Mouse (Mus musculus): ENCODE data around the gene Zfp384. TPM values are rescaled to one million over a fixed set of nuclear protein-coding genes. Genes with fewer than 3 reads are reported as not detected.

Gene Zfp384
- polyA plus RNA-seq, 1 experiment from 2014 or later = 16.7 TPM

GRCm38 (mm10) chr6:125031604-125032003 lies 22.7 kb downstream of the Zfp384 start:
- Histone ChIP-seq H3K27me3 (no peaks in the 10 kb centered on the region), H3K9me3 (no peaks in the 10 kb centered on the region), H3K36me3 (replicated peaks) (peaks cover 54% of the 10 kb centered on the region), H3K27ac (no peak overlapping the region), H3K9ac (no peak overlapping the region), H3K4me1 (no peaks in the 10 kb centered on the region), H3K4me3 (replicated peaks) (no peak overlapping the region), H3K4me2 (no peak overlapping the region)
- no peak for ATAC-seq (ENCODE audit: low FRiP score)
- WGBS = 87% methylated on average over 16 of the region's 16 CpGs

GRCm38 (mm10) chr6:125038666-125039065 lies 29.7 kb downstream of the Zfp384 start:
- no peak for ATAC-seq (ENCODE audit: low FRiP score)
- no peak overlapping the region for H3K9ac ChIP-seq
- 0 out of 2 replicates have a peak overlapping the region, but pooled peaks have one; percentile 65 for H3K27ac ChIP-seq
- H3K9me3 ChIP-seq = no peaks in the 10 kb centered on the region
- peaks cover 14% of the 10 kb centered on the region for H3K4me1 ChIP-seq
- H3K4me3 ChIP-seq (replicated peaks) = peak overlapping the region; percentile 72; the same call in 1 of the 2 replicates
- WGBS = 94% methylated on average over 4 of the region's 4 CpGs
- peaks cover 45% of the 10 kb centered on the region for H3K36me3 ChIP-seq (replicated peaks)
- no peaks in the 10 kb centered on the region for H3K27me3 ChIP-seq
- peak overlapping the region; percentile 54 for H3K4me2 ChIP-seq

GRCm38 (mm10) chr6:125039131-125039530 lies 30.2 kb downstream of the Zfp384 start:
- 4% methylated on average over 8 of the region's 8 CpGs for WGBS
- Histone ChIP-seq H3K4me3 (replicated peaks) (peak overlapping the region; percentile 72), H3K9ac (peak overlapping the region; percentile 30; the same call in 1 of the 2 replicates), H3K27ac (peak overlapping the region; percentile 65), H3K9me3 (no peaks in the 10 kb centered on the region), H3K36me3 (replicated peaks) (peaks cover 45% of the 10 kb centered on the region), H3K4me1 (peaks cover 14% of the 10 kb centered on the region), H3K4me2 (peak overlapping the region; percentile 54), H3K27me3 (no peaks in the 10 kb centered on the region)
- ATAC-seq (ENCODE audit: low FRiP score) = peak; percentile 27

- Histone ChIP-seq H3K9ac (peak within 1 kb of the TSS; percentile 69), H3K4me1 (peaks cover 14% of the 10 kb centered on the region), H3K27me3 (no peaks in the 10 kb centered on the region), H3K4me2 (peak within 1 kb of the TSS; percentile 61), H3K36me3 (replicated peaks) (peaks cover 48% of the 10 kb centered on the region), H3K27ac (peak within 1 kb of the TSS; percentile 65), H3K9me3 (no peaks in the 10 kb centered on the region), H3K4me3 (replicated peaks) (peak within 1 kb of the TSS; percentile 72)
- peak; percentile 96 for ATAC-seq (ENCODE audit: low FRiP score)
- whole genome bisulfite sequencing = under 1% methylated on average over 26 of the region's 26 CpGs
Observed at GRCm38 (mm10) chr6:125039533-125040153, 30.7 kb downstream of the Zfp384 start, which contains the start of gene Ing4. Ing4 (plus strand) TSS chr6:125039760.

GRCm38 (mm10) chr6:125040221-125040620 lies 31.3 kb downstream of the Zfp384 start:
- 16% methylated on average over 7 of the region's 7 CpGs for WGBS
- Histone ChIP-seq H3K27me3 (no peaks in the 10 kb centered on the region), H3K4me2 (peak overlapping the region; percentile 61), H3K27ac (peak overlapping the region; percentile 51; the same call in 1 of the 2 replicates), H3K36me3 (replicated peaks) (peaks cover 48% of the 10 kb centered on the region), H3K9ac (peak overlapping the region; percentile 69), H3K9me3 (no peaks in the 10 kb centered on the region), H3K4me1 (peaks cover 14% of the 10 kb centered on the region), H3K4me3 (replicated peaks) (peak overlapping the region; percentile 72)
- no peak for ATAC-seq (ENCODE audit: low FRiP score)

GRCm38 (mm10) chr6:125041047-125041446 lies 32.1 kb downstream of the Zfp384 start:
- WGBS = 92% methylated on average over 7 of the region's 7 CpGs
- Histone ChIP-seq H3K36me3 (replicated peaks) (peaks cover 47% of the 10 kb centered on the region), H3K27me3 (no peaks in the 10 kb centered on the region), H3K27ac (no peak overlapping the region), H3K4me3 (replicated peaks) (no peak overlapping the region), H3K9ac (no peak overlapping the region), H3K4me2 (peak overlapping the region; percentile 61; the same call in 1 of the 2 replicates), H3K9me3 (no peaks in the 10 kb centered on the region), H3K4me1 (peaks cover 14% of the 10 kb centered on the region)
- ATAC-seq (ENCODE audit: low FRiP score) = no peak

- no peak overlapping the region for H3K4me2 ChIP-seq
- no peaks in the 10 kb centered on the region for H3K9me3 ChIP-seq
- H3K27ac ChIP-seq = no peak overlapping the region
- no peak overlapping the region for H3K4me3 ChIP-seq (replicated peaks)
- no peak overlapping the region for H3K9ac ChIP-seq
- peaks cover 14% of the 10 kb centered on the region for H3K4me1 ChIP-seq
- WGBS = 95% methylated on average over 7 of the region's 7 CpGs
- peaks cover 43% of the 10 kb centered on the region for H3K36me3 ChIP-seq (replicated peaks)
- no peak for ATAC-seq (ENCODE audit: low FRiP score)
- H3K27me3 ChIP-seq = no peaks in the 10 kb centered on the region
Observed at GRCm38 (mm10) chr6:125042081-125042480, 33.1 kb downstream of the Zfp384 start.

- peak; percentile 51; the same call in 1 of the 2 replicates for ATAC-seq (ENCODE audit: low FRiP score)
- H3K4me1 ChIP-seq = no peaks in the 10 kb centered on the region
- H3K27me3 ChIP-seq = no peaks in the 10 kb centered on the region
- H3K27ac ChIP-seq = no peak overlapping the region
- H3K36me3 ChIP-seq (replicated peaks) = peaks cover 75% of the 10 kb centered on the region
- no peak overlapping the region for H3K9ac ChIP-seq
- no peak overlapping the region for H3K4me2 ChIP-seq
- no peak overlapping the region for H3K4me3 ChIP-seq (replicated peaks)
- no peaks in the 10 kb centered on the region for H3K9me3 ChIP-seq
- 40% methylated on average over 5 of the region's 5 CpGs for WGBS
Observed at GRCm38 (mm10) chr6:125046691-125047090, 37.7 kb downstream of the Zfp384 start.

- no peak within 1 kb of the TSS for H3K4me3 ChIP-seq (replicated peaks)
- no peak within 1 kb of the TSS for H3K27ac ChIP-seq
- H3K9ac ChIP-seq = no peak within 1 kb of the TSS
- 28% methylated on average over 20 of the region's 20 CpGs for WGBS
- H3K4me1 ChIP-seq = no peaks in the 10 kb centered on the region
- H3K9me3 ChIP-seq = no peaks in the 10 kb centered on the region
- peaks cover 88% of the 10 kb centered on the region for H3K36me3 ChIP-seq (replicated peaks)
- no peak within 1 kb of the TSS for H3K4me2 ChIP-seq
- ATAC-seq (ENCODE audit: low FRiP score) = no peak
- H3K27me3 ChIP-seq = no peaks in the 10 kb centered on the region
Observed at GRCm38 (mm10) chr6:125049678-125050077, 40.7 kb downstream of the Zfp384 start, which contains the start of gene Acrbp. Acrbp (plus strand) TSS chr6:125049689.

- H3K4me2 ChIP-seq = no peak overlapping the region
- H3K27ac ChIP-seq = no peak overlapping the region
- H3K4me3 ChIP-seq (replicated peaks) = no peak overlapping the region
- peaks cover 79% of the 10 kb centered on the region for H3K36me3 ChIP-seq (replicated peaks)
- H3K9ac ChIP-seq = no peak overlapping the region
- WGBS = 71% methylated on average over 5 of the region's 5 CpGs
- H3K27me3 ChIP-seq = no peaks in the 10 kb centered on the region
- H3K9me3 ChIP-seq = no peaks in the 10 kb centered on the region
- ATAC-seq (ENCODE audit: low FRiP score) = no peak
- H3K4me1 ChIP-seq = no peaks in the 10 kb centered on the region
Observed at GRCm38 (mm10) chr6:125051237-125051636, 42.3 kb downstream of the Zfp384 start.

- ATAC-seq (ENCODE audit: low FRiP score) = no peak
- WGBS = 48% methylated on average over 6 of the region's 6 CpGs
Observed at GRCm38 (mm10) chr6:125061493-125061892, 52.5 kb downstream of the Zfp384 start.

GRCm38 (mm10) chr6:125062511-125062910 lies 53.6 kb downstream of the Zfp384 start:
- H3K9ac ChIP-seq = no peak overlapping the region
- peaks cover 10% of the 10 kb centered on the region; the same call in 1 of the 2 replicates for H3K4me1 ChIP-seq
- H3K36me3 ChIP-seq (replicated peaks) = no peaks in the 10 kb centered on the region
- 0 out of 2 replicates have a peak, but pooled peaks cover under 1% of the 10 kb centered on the region for H3K27me3 ChIP-seq
- 84% methylated on average over 5 of the region's 5 CpGs for WGBS
- no peak overlapping the region for H3K27ac ChIP-seq
- H3K4me3 ChIP-seq (replicated peaks) = no peak overlapping the region
- no peaks in the 10 kb centered on the region for H3K9me3 ChIP-seq
- no peak for ATAC-seq (ENCODE audit: low FRiP score)
- H3K4me2 ChIP-seq = no peak overlapping the region

More at GRCm38 (mm10) chr6:125061493-125061892, 52.5 kb downstream of the Zfp384 start:
- Histone ChIP-seq H3K9me3 (no peaks in the 10 kb centered on the region), H3K4me3 (replicated peaks) (no peak overlapping the region), H3K4me1 (peaks cover 10% of the 10 kb centered on the region; the same call in 1 of the 2 replicates), H3K27ac (0 out of 2 replicates have a peak overlapping the region, but pooled peaks have one; percentile 25), H3K9ac (no peak overlapping the region), H3K27me3 (no peaks in the 10 kb centered on the region), H3K4me2 (no peak overlapping the region), H3K36me3 (replicated peaks) (no peaks in the 10 kb centered on the region)

Data from forebrain, embryonic 12.5 days (tissue).